Mouse (Mus musculus): ENCODE data around the gene Phka1.
"Not testable (repeated sequence)": the region's sequence is repeated elsewhere in the genome, so short reads cannot be mapped to it uniquely, and the experiment has no call there.

The Phka1 gene

DNA sequence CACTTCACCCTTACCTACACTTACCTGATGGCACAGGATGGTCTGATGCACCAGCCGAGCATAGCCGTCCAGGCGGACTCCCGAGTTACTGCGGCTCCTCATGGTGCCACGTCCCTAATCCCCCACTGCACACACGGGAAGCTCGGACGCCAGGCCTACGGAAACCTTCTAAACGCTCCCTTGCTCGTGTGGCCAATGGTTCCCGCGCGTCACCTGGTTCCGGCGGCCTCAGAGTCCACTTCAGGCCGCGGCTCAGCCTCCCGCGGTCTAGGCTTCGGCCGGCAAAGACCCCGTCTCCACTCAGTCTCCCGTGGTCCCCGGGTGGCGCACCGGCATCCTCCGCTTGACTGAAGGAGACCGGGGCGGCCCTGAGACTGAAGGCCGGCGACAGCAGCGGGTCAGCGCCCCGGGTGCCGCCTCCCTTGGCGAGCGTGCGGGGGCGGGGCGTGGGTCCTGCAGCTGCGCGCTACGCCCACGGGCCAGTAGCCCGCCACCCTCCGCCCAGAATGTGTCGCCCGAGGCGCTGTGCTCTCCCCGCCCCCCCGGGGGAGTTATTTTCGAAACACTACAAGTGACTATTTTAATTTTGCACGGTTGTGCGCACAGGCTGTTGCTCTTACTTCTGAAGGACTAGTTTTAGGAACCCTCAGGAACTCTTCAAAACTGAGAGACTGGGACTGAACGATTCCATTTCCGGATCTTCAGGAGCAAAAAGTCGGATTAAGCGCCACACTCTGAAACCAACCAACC, at the start of gene Phka1:
TSS of gene Phka1 (minus strand) at position 424 of the 750 bp plus-strand sequence.
- peak; percentile 83 for DNase-seq (ENCODE audit: low read depth, low spot score)

GRCm38 (mm10) chrX:102689252-102689651, 45.2 kb upstream of the Phka1 start:
- not testable (repeated sequence) for DNase-seq (ENCODE audit: low read depth, low spot score)

GRCm38 (mm10) chrX:102686872-102687271, 42.8 kb upstream of the Phka1 start, which contains the start of gene Gm3880:
Gene Gm3880, minus strand, starts transcription at chrX:102686972.
- DNase-seq (ENCODE audit: low read depth, low spot score): not testable (repeated sequence)

- not testable (repeated sequence) for DNase-seq (ENCODE audit: low read depth, low spot score)
Observed at GRCm38 (mm10) chrX:102684706-102685105, 40.7 kb upstream of the Phka1 start.

DNA sequence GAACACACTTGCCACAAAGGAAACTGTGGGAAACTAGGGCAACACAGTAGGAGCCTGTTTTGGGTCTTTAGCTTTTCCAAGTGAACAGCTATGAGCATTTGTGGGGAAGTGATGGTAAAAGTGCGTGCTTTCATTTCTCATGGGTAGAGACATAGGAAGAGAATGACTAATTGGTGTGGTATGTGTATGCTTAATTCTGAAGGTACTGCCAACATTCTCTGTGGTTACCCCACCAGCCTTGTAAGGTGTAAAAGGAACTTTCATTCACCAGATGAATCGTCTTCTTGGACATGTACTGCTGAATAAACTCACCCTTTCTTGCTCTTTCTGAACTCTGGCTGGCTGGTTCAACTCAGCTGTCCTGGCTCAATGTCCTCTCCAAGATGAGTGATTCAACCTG, 22.6 kb upstream of the Phka1 start:
- no peak for DNase-seq (ENCODE audit: low read depth, low spot score)

DNA sequence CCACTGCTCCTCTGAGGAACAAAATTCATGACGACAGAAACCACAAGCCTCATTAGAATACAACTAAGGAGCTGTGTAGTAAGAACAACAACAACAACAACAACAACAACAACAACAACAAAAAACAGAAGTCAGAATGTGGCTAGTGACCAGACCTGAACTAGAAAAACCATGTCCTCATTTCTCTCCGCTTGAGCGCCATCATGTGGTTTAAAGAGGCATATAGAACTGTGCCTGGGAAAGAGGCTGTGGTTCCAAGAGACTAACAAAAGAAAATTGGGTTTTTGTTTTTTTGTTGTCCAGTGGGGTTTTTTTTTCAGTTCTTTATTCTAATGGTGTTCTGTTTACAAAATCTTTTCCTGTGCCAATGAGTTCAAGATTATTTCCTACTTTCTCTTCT, 16.7 kb upstream of the Phka1 start:
- DNase-seq (ENCODE audit: low read depth, low spot score): peak; percentile 29

- peak; percentile 69 for DNase-seq (ENCODE audit: low read depth, low spot score)
Observed at GRCm38 (mm10) chrX:102645691-102646090, 1.6 kb upstream of the Phka1 start.

GRCm38 (mm10) chrX:102645146-102645545, 1.1 kb upstream of the Phka1 start:
- DNase-seq (ENCODE audit: low read depth, low spot score): peak; percentile 74

- no peak for DNase-seq (ENCODE audit: low read depth, low spot score)
Observed at GRCm38 (mm10) chrX:102644573-102644951, 516 bp upstream of the Phka1 start.

DNA sequence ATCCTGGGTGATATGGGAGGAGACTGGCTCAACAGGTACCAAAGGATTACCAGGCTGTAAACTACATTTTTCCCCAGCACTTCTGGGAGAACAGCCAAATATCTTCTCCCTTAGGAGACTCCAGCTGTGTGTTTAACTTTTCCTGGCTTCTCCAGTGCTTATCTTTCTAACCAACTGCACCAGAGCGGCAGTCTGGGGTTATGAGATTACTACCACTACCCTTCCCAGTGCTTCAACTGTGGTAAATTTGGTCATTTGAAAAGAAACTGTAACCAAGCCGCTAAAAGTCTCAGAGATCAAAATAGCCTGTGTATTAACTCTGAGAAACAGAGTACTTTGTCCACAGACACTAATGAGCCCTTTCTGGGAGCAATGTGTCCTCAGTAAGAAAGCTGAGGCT, 42.8 kb downstream of the Phka1 start:
- DNase-seq (ENCODE audit: low read depth, low spot score): no peak

DNA sequence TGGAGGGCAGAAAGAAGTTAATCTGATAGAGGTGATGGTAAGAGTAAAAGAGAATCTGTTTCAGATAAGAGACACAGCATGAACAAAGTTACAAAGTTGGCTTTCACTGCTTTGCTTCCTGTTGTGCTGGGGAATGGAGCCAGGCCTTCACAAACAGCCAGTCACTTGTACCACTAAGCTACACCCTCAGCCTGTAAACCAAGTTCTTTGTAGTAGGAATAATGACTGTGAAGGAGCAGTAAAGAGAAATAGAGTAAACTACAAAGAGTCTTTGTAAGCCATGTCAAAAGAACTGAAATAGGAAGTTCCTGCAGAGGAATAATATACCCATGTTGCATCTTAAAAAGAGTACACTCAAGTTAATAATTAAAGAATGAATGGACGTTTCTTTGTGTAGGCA, 55.5 kb downstream of the Phka1 start:
- no peak for DNase-seq (ENCODE audit: low read depth, low spot score)

DNA sequence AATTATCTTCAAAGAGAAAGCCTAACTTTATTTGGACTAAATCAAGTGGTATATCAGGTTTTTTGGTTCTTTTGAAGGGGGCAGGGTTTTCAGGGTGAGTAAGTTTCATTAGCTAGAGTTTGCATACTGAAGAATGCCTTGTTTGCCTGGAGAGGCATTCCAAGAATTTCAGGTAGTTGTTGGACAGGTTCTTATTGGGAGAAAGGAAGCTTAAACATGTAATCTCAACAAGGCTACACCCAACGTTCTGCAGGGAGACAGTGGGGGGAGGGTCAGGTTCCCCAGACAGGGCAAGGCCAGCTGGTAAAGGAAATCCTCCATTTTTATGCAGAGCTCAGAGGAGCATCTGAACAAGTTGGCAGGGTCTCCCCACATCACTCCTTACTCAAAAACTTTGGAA, 72.9 kb downstream of the Phka1 start:
- DNase-seq (ENCODE audit: low read depth, low spot score): no peak

GRCm38 (mm10) chrX:102556906-102557305, 87.1 kb downstream of the Phka1 start:
- no peak for DNase-seq (ENCODE audit: low read depth, low spot score)

GRCm38 (mm10) chrX:102509205-102509604, 134.8 kb downstream of the Phka1 start:
- no peak for DNase-seq (ENCODE audit: low read depth, low spot score)

GRCm38 (mm10) chrX:102504644-102505481, 139.2 kb downstream of the Phka1 start, which contains the start of gene Hdac8:
Gene Hdac8, minus strand, starts transcription at chrX:102505359.
- no peak for DNase-seq (ENCODE audit: low read depth, low spot score)

DNA sequence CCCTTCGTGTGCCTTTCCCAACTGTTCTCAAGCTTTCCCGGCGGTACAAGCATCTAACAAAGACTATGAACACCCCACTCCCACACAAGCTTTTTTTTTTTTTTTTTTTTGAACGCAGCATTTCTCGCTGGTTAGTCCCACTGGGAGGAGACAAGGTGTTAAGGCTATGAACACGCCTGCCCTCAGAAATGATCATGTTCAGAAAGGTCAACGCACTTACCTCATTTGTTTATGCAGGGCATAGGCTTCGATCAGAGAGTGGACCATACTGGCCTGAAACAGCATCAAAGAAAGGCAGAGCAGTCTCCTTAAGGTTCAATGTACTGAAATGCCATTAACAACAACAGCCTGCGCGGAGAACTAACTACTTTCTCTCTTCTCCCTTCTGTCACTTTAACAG, 139.9 kb downstream of the Phka1 start:
- no peak for DNase-seq (ENCODE audit: low read depth, low spot score)

GRCm38 (mm10) chrX:102493992-102494730, 149.9 kb downstream of the Phka1 start:
- no peak for DNase-seq (ENCODE audit: low read depth, low spot score)

GRCm38 (mm10) chrX:102485575-102485974, 158.5 kb downstream of the Phka1 start:
- no peak for DNase-seq (ENCODE audit: low read depth, low spot score)

- DNase-seq (ENCODE audit: low read depth, low spot score): no peak
Observed at GRCm38 (mm10) chrX:102479665-102480064, 164.4 kb downstream of the Phka1 start.

DNA sequence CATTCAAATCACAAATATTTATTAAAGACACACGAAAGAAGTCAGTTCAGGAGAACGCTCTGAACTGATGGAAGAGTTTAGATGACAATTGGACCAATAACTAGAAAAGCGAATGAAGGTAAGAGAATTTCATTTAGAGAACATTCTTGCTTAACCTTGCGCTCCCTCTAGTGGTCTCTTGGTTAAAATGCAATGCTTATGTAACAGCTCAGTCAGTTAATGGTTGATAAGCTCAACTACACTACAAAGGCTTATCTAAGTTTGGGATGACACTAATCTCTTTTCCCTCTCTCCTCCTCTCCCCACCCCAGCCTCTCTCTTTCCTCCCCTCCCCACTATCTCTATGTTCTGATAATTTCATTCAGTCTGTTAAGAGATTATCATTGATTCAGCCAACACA, 165.1 kb downstream of the Phka1 start:
- peak; percentile 25 for DNase-seq (ENCODE audit: low read depth, low spot score)

DNA sequence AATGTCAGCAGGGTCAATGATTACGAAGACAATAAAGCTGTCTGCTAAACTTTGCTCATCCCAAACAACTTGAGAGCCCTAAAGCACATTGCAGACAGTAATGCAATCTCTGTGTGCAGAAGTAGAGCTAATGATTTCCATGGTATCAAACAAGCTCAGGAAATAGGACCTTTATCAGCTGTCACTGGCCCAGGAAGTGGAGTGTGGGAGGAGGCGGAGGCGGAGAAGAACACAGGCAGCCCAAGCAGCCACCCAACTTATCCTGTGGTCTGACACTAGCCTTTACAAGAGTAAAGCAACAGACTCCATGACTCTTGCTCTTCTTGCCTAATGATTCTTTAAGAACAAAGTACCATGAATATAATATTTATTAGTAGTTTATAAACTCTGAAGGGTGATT, 165.6 kb downstream of the Phka1 start:
- DNase-seq (ENCODE audit: low read depth, low spot score): no peak

GRCm38 (mm10) chrX:102476784-102477183, 167.3 kb downstream of the Phka1 start:
- peak; percentile 18 for DNase-seq (ENCODE audit: low read depth, low spot score)

Measured in skeletal muscle tissue, adult 2 months (tissue).